Mouse (Mus musculus) cerebellum, postnatal 25 days (tissue): ENCODE measurements around the gene Slc6a8.

ENCODE experiments used
- DNase-seq, 2 experiments: peaks; one replicate each; pipeline ENCODE4 v3.0.0; 2021; ENCODE audit warnings: mixed read lengths in 2 of 2

Gene Slc6a8

GRCm38 (mm10) chrX:73685629-73686028 is 12.7 kb downstream of the Slc6a8 start:
- DNase-seq, result peak; percentile 43 to 58

GRCm38 (mm10) chrX:73690917-73691629 is 18.1 kb downstream of the Slc6a8 start:
- DNase-seq, result peak; percentile 60 to 72

GRCm38 (mm10) chrX:73700472-73700871 is 27.5 kb downstream of the Slc6a8 start:
- no peak for DNase-seq

- peak; percentile 47 to 58 for DNase-seq
These were observed 42.6 kb downstream of the Slc6a8 start for GRCm38 (mm10) chrX:73715476-73716108.

- peak; percentile 87 to 92 for DNase-seq
These were observed 43.2 kb downstream of the Slc6a8 start, which contains the start of the genes Bcap31 and Abcd1 for GRCm38 (mm10) chrX:73716109-73716661. TSS of gene Bcap31 (minus strand) at chrX:73716175. TSS of gene Abcd1 (plus strand) at chrX:73716597.

GRCm38 (mm10) chrX:73716709-73717545 is 44.0 kb downstream of the Slc6a8 start:
- peak; percentile 37 to 47 for DNase-seq

GRCm38 (mm10) chrX:73717667-73718066 is 44.7 kb downstream of the Slc6a8 start:
- DNase-seq, result peak; percentile 26 to 47

GRCm38 (mm10) chrX:73718271-73718670 is 45.3 kb downstream of the Slc6a8 start:
- peak; percentile 10 to 19 for DNase-seq

- DNase-seq, result peak; percentile 47 to 68
These were observed 45.9 kb downstream of the Slc6a8 start for GRCm38 (mm10) chrX:73718686-73719362.

GRCm38 (mm10) chrX:73730908-73731307 is 58.0 kb downstream of the Slc6a8 start:
- DNase-seq, result no peak
